Mouse (Mus musculus): Measurements from ENCODE around the gene Relt. TPM values are rescaled to one million over a fixed set of nuclear protein-coding genes. Genes with fewer than 3 reads are reported as not detected.

Relt gene
- polyA plus RNA-seq (2017; shearing (Covaris generic)), result 20.2 TPM

DNA sequence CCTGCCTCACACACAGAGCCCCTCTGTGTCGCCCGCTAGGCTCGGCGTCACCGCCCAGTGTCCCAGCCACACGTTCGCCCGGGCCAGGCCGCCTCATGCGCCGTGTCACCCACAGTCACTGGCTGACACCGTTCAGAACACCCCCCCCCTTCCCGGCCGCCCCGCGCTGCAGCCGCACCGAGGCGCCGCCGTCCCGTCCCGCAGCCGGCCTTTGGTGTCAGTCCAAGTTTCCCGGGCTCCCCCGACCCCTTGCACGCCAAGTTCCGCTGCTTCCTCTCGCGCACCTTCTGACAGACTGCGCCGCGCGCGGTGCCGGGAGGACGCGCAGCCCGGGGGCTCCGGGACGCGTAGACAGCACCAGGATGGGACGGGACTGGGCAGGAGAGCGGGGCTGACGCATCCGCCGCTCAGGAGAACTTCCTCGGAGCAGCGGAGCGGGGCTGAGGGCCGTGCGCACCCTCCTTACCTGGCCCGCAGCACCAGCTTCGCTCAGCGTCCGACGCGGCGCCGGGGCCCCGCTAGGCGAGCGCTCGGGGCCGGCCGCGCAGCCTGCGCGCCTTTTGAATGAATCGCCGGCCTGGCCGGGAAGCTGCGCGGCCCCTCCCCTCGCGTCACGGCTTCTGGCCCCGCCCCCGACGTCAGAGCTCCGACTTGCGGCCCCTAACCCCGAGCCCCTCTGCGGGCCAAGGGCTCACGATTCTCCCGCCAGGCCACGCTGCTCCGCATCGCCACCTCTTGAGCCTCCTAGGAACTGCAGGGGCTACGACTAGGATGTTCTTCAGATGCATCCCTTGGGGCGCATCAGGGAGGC, at the start of gene Relt:
Gene Relt (minus strand): TSS at position 619 of the 811 bp plus-strand sequence.

Other genes starting within 250 kb of the Relt start
- 0.20 TPM for gene Plekhb1, start 201.0 kb downstream of the Relt start, polyA plus RNA-seq (2017; shearing (Covaris generic))
- gene Fam168a, start 156.8 kb downstream of the Relt start, polyA plus RNA-seq (2017; shearing (Covaris generic)), result 23.0 TPM
- not detected for gene Arhgef17, start 68.7 kb upstream of the Relt start, polyA plus RNA-seq (2017; shearing (Covaris generic))
- gene P2ry6, start 111.2 kb upstream of the Relt start, polyA plus RNA-seq (2017; shearing (Covaris generic)), result not detected
- gene P2ry2, start 149.4 kb upstream of the Relt start, polyA plus RNA-seq (2017; shearing (Covaris generic)), result 0.90 TPM
- 51.2 TPM for gene Fchsd2, start 229.4 kb upstream of the Relt start, polyA plus RNA-seq (2017; shearing (Covaris generic))

Measured in naive thymus-derived CD4-positive, alpha-beta T cell, adult 5 months (primary cell).